Mouse (Mus musculus): ENCODE results near the gene Slc22a14.

- TF ChIP-seq CTCF (IDR thresholded peaks at IDR 0.05; ENCODE audit: insufficient read depth, low read depth, low read length) (no peak), POLR2A (IDR thresholded peaks at IDR 0.05; ENCODE audit: insufficient read depth, low read depth, low read length) (no peak)
These were observed 150.8 kb downstream of the Slc22a14 start for GRCm38 (mm10) chr9:119214601-119215000.
